9 mouse cellular contexts compared by ENCODE assay signal in the genomic region with DNA sequence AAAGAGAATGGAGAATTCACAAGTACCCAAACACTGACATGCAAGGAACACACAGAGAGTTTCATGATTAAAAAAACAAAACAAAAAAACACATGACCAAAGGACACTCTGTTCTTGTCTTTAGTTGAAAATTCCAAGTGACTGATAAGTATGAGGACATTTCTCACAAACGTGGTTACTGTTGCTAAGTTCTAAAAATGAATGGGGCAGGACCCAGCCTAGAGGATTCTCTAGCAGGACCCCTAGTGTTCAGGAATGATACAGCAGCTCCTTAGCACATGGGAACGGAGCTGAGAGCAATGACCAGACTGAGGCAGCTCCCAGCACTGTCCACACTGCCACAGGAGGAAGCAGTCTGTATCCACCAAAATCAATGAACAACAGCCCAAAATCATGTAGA. TPM values are rescaled to one million over a fixed set of nuclear protein-coding genes. Genes with fewer than 3 reads are reported as not detected.
A peak's percentile ranks its signal among the peaks of the same experiment; 100 is the strongest.
DNase-seq lines count a peak whose midpoint lies in the region; ATAC-seq lines count a peak whose summit lies in the region.
"Had no signal": no experiment of that assay in that cellular context is flagged by ENCODE, and none has a peak within 500 bp of the region (broad histone marks: within the 10 kb centered on the region; RNA-seq: fewer than 3 reads in every experiment).

No protein-coding gene starts in this region.

- no peaks in the 10 kb centered on the region for H3K27me3 ChIP-seq in heart, embryonic 15.5 days
- H3K27me3 ChIP-seq: liver, embryonic 15.5 days had no signal

- H3K4me2 ChIP-seq in heart, embryonic 15.5 days, result no peak overlapping the region
- H3K4me2 ChIP-seq: liver, embryonic 15.5 days had no signal

- no peak overlapping the region for H3K9ac ChIP-seq in heart, embryonic 15.5 days
- H3K9ac ChIP-seq: liver, embryonic 15.5 days had no signal

- DNase-seq in layer of hippocampus, adult 11-12 months (ENCODE audit: low spot score), result peak; percentile 65
- DNase-seq in layer of hippocampus, postnatal 36 days, result no peak
- DNase-seq in MEL-GATA-1-ER (ENCODE audit: extremely low read depth, low read depth), result peak; percentile 26
- peak; percentile 74 for DNase-seq in embryo, embryonic 10.5 days (ENCODE audit: low spot score)
- peak; percentile 32 for DNase-seq in layer of hippocampus, adult 9-10 months (ENCODE audit: low spot score)
- peak; percentile 58 for DNase-seq in mesoderm, embryonic 11.5 days (ENCODE audit: low read depth, low spot score)

- H3K27ac ChIP-seq in heart, embryonic 15.5 days, result no peak overlapping the region
- H3K27ac ChIP-seq: liver, embryonic 15.5 days had no signal

- no peak overlapping the region for H3K4me3 ChIP-seq in heart, embryonic 15.5 days
- H3K4me3 ChIP-seq: liver, embryonic 15.5 days had no signal

- WGBS in heart, embryonic 15.5 days, result 9% methylated on average over 2 of the region's 2 CpGs

- peaks cover 3% of the 10 kb centered on the region; the same call in 1 of the 2 replicates for H3K4me1 ChIP-seq in heart, embryonic 15.5 days (replicated peaks)
- H3K4me1 ChIP-seq: liver, embryonic 15.5 days had no signal

- no peaks in the 10 kb centered on the region for H3K9me3 ChIP-seq in heart, embryonic 15.5 days (replicated peaks)
- H3K9me3 ChIP-seq: liver, embryonic 15.5 days had no signal

- ATAC-seq in heart, embryonic 15.5 days (replicated peaks; ENCODE audit: insufficient number of reproducible peaks, insufficient read depth, low FRiP score, low read depth), result 0 out of 2 replicates have a peak, but pooled peaks have one; percentile 55
- no peak for ATAC-seq in monocyte, adult 5-6 weeks (replicated peaks; ENCODE audit: insufficient number of reproducible peaks, low FRiP score, low TSS enrichment, poor library complexity, severe bottlenecking)

- H3K36me3 ChIP-seq in heart, embryonic 15.5 days, result no peaks in the 10 kb centered on the region
- H3K36me3 ChIP-seq: liver, embryonic 15.5 days had no signal

RNA-seq across cellular contexts. Expression of a gene that starts 26.6 kb away (rescaled TPM):
- total RNA-seq in layer of hippocampus, postnatal 36 days (2021), result 10 to 100 TPM; 46.4 to 47.3 TPM
- 6.7 and 10.7 TPM in 2 replicates for polyA plus RNA-seq in heart, embryonic 15.5 days (2015; fragmentation: Nextera tagmentation; extraction: Ambion mirVana)
- 6.1 to 11.9 TPM (median 11.5 TPM) in 3 replicates for total RNA-seq in monocyte, adult 5-6 weeks (2017)

Comparison
In these comparisons a context has a peak if more than half of its experiments do, and no peak if none do; other contexts are left out.
1. DNase-seq: peak in layer of hippocampus, adult 11-12 months (single experiment), MEL-GATA-1-ER (single experiment), embryo, embryonic 10.5 days (single experiment), layer of hippocampus, adult 9-10 months (single experiment) and mesoderm, embryonic 11.5 days (single experiment); none in layer of hippocampus, postnatal 36 days (0 of 2).